Mouse (Mus musculus) MEL (cell line): ENCODE measurements around the gene Snurf. TPM values are rescaled to one million over a fixed set of nuclear protein-coding genes. Genes with fewer than 3 reads are reported as not detected.

Source experiments
- DNase-seq: peaks from one replicate; pipeline ENCODE4 v3.0.0; 2011; ENCODE audit warnings: low read depth, low spot score
- H3K27ac ChIP-seq: 2 replicates; pipeline ENCODE4 v1.5.1; 2012; ENCODE audit warnings: low read depth, mild to moderate bottlenecking, control low read depth, low read length, moderate library complexity; ENCODE audit not compliant: control insufficient read depth
- H3K27me3 ChIP-seq, 2 experiments: fragments of 150-350 bp in 1 of 2; sonication (generic) in 1 of 2; 2 replicates each; pipeline ENCODE4 v1.6.1; 2012; ENCODE audit warnings: low read length in 2 of 2, mild to moderate bottlenecking in 2 of 2, improper control_type of control experiment in 1 of 2, moderate library complexity in 1 of 2; ENCODE audit not compliant: insufficient read depth in 2 of 2, control insufficient read depth in 1 of 2
- H3K36me3 ChIP-seq, 2 experiments: 2 replicates each; pipeline ENCODE4 v1.6.1; 2012 to 2014; ENCODE audit warnings: low read length in 2 of 2, improper control_type of control experiment in 1 of 2, inconsistent platforms in 1 of 2, mild to moderate bottlenecking in 1 of 2; ENCODE audit not compliant: insufficient read depth in 2 of 2, control insufficient read depth in 1 of 2
- H3K4me1 ChIP-seq, 2 experiments: fragments of 150-350 bp in 1 of 2; sonication (generic) in 1 of 2; 2 replicates each; pipeline ENCODE4 v1.6.1; 2012; ENCODE audit warnings: low read length in 2 of 2, improper control_type of control experiment in 1 of 2, mild to moderate bottlenecking in 1 of 2; ENCODE audit not compliant: insufficient read depth in 2 of 2, control insufficient read depth in 1 of 2
- H3K4me3 ChIP-seq, 2 experiments: fragments of 150-350 bp in 1 of 2; sonication (generic) in 1 of 2; 2 replicates each; pipeline ENCODE4 v1.5.1; 2012; ENCODE audit warnings: low read depth in 2 of 2, low read length in 2 of 2, mild to moderate bottlenecking in 2 of 2, moderate library complexity in 2 of 2, control low read depth in 1 of 2, improper control_type of control experiment in 1 of 2; ENCODE audit not compliant: control insufficient read depth in 1 of 2, insufficient read depth in 1 of 2
- H3K79me2 ChIP-seq: 2 replicates; pipeline ENCODE4 v1.6.1; 2012; ENCODE audit warnings: mild to moderate bottlenecking, low read length, moderate library complexity; ENCODE audit not compliant: control insufficient read depth, poor library complexity, insufficient read depth
- H3K9ac ChIP-seq: 2 replicates; pipeline ENCODE4 v1.6.1; 2012; ENCODE audit warnings: low read depth, mild to moderate bottlenecking, control low read depth, low read length, moderate library complexity; ENCODE audit not compliant: control insufficient read depth, poor library complexity, severe bottlenecking
- H3K9me3 ChIP-seq: fragments of 150-350 bp; sonication (generic); replicated peaks from 2 replicates; pipeline ENCODE4 v1.6.1; 2012; ENCODE audit warnings: mild to moderate bottlenecking, low read length, improper control_type of control experiment, moderate library complexity; ENCODE audit not compliant: insufficient read depth
- BHLHE40 ChIP-seq: IDR thresholded peaks from 2 replicates; pipeline ENCODE4 v1.6.1; 2012; ENCODE audit warnings: low read depth, mild to moderate bottlenecking, inconsistent platforms, low read length, improper control_type of control experiment, borderline replicate concordance
- CHD1 ChIP-seq: IDR thresholded peaks from 2 replicates; pipeline ENCODE4 v1.6.1; 2012; ENCODE audit warnings: low read depth, mild to moderate bottlenecking, inconsistent platforms, low read length, improper control_type of control experiment
- E2F4 ChIP-seq: IDR thresholded peaks from 2 replicates; pipeline ENCODE4 v1.6.1; 2011; ENCODE audit warnings: low read depth, low read length, improper control_type of control experiment, borderline replicate concordance
- EP300 ChIP-seq, 2 experiments: IDR thresholded peaks; 2 replicates each; pipeline ENCODE4 v1.6.1; 2011; ENCODE audit warnings: improper control_type of control experiment in 2 of 2, low read length in 2 of 2, low read depth in 1 of 2, mild to moderate bottlenecking in 1 of 2
- GATA1 ChIP-seq: IDR thresholded peaks from 2 replicates; pipeline ENCODE4 v1.6.1; 2011; ENCODE audit warnings: low read depth, low read length, improper control_type of control experiment
- KAT2A ChIP-seq: conservative IDR thresholded peaks from 2 replicates; pipeline ENCODE4 v1.6.1; 2012; ENCODE audit warnings: low read depth, low read length, improper control_type of control experiment, inconsistent platforms
- MAFK ChIP-seq: IDR thresholded peaks from 2 replicates; pipeline ENCODE4 v1.6.1; 2011; ENCODE audit warnings: low read depth, mild to moderate bottlenecking, low read length, improper control_type of control experiment, borderline replicate concordance
- MAZ ChIP-seq: IDR thresholded peaks from 2 replicates; pipeline ENCODE4 v1.6.1; 2012; ENCODE audit warnings: low read depth, mild to moderate bottlenecking, inconsistent platforms, low read length, improper control_type of control experiment
- MEF2A ChIP-seq: IDR thresholded peaks from 2 replicates; pipeline ENCODE4 v1.6.1; 2014; ENCODE audit warnings: low read depth, mild to moderate bottlenecking, inconsistent platforms, low read length, improper control_type of control experiment; ENCODE audit not compliant: poor library complexity, insufficient replicate concordance, severe bottlenecking; ENCODE audit errors: extremely low read depth
- MYB ChIP-seq: IDR thresholded peaks from 2 replicates; pipeline ENCODE4 v1.6.1; 2011; ENCODE audit warnings: mild to moderate bottlenecking, low read depth, low read length, improper control_type of control experiment
- NRF1 ChIP-seq: IDR thresholded peaks from 2 replicates; pipeline ENCODE4 v1.6.1; 2014; ENCODE audit warnings: low read depth, mild to moderate bottlenecking, inconsistent platforms, low read length, improper control_type of control experiment, moderate library complexity; ENCODE audit not compliant: poor library complexity, insufficient read depth, severe bottlenecking
- POLR2AphosphoS5 ChIP-seq: IDR thresholded peaks from 2 replicates; pipeline ENCODE4 v1.6.1; 2012; ENCODE audit warnings: low read depth, borderline replicate concordance, mild to moderate bottlenecking, inconsistent platforms, low read length, moderate library complexity, mixed read lengths
- RAD21 ChIP-seq: IDR thresholded peaks from 2 replicates; pipeline ENCODE4 v1.6.1; 2011; ENCODE audit warnings: mild to moderate bottlenecking, low read depth, low read length, improper control_type of control experiment
- RCOR1 ChIP-seq: IDR thresholded peaks from 2 replicates; pipeline ENCODE4 v1.6.1; 2012; ENCODE audit warnings: low read depth, mild to moderate bottlenecking, inconsistent platforms, low read length, improper control_type of control experiment
- TAL1 ChIP-seq: IDR thresholded peaks from 2 replicates; pipeline ENCODE4 v1.6.1; 2012; ENCODE audit warnings: mild to moderate bottlenecking, inconsistent platforms, low read length, moderate library complexity, mixed read lengths
- TBP ChIP-seq: IDR thresholded peaks from 2 replicates; pipeline ENCODE4 v1.8.0; 2011; ENCODE audit warnings: low read depth, low read length, improper control_type of control experiment
- TCF12 ChIP-seq: IDR thresholded peaks from 2 replicates; pipeline ENCODE4 v1.6.1; 2014; ENCODE audit warnings: low read depth, mild to moderate bottlenecking, inconsistent platforms, low read length, improper control_type of control experiment, moderate library complexity
- UBTF ChIP-seq: IDR thresholded peaks from 2 replicates; pipeline ENCODE4 v1.6.1; 2012; ENCODE audit warnings: low read depth, mild to moderate bottlenecking, inconsistent platforms, low read length, improper control_type of control experiment, moderate library complexity, borderline replicate concordance; ENCODE audit not compliant: insufficient read depth
- USF1 ChIP-seq: IDR thresholded peaks from 2 replicates; pipeline ENCODE4 v1.6.1; 2014; ENCODE audit warnings: low read depth, mild to moderate bottlenecking, inconsistent platforms, low read length, improper control_type of control experiment, moderate library complexity
- ZC3H11A ChIP-seq: IDR thresholded peaks from 2 replicates; pipeline ENCODE4 v1.6.1; 2012; ENCODE audit warnings: low read depth, mild to moderate bottlenecking, inconsistent platforms, low read length, improper control_type of control experiment
- ZNF384 ChIP-seq: IDR thresholded peaks from 2 replicates; pipeline ENCODE4 v1.6.1; 2012; ENCODE audit warnings: low read depth, mild to moderate bottlenecking, inconsistent platforms, low read length, improper control_type of control experiment
- polyA plus RNA-seq, 2 experiments: library from polyadenylated mRNA; stranded (reverse) in 1 of 2; unstranded in 1 of 2; fragments of >175 nt in 1 of 2; fragments of >200 nt in 1 of 2; gene quantifications; 2 replicates each; pipeline versions ENCODE4 v1.2.1 to v1.2.4; 2012; ENCODE audit warnings: low replicate concordance in 2 of 2, low read depth in 1 of 2; ENCODE audit not compliant: insufficient read length in 2 of 2, insufficient read depth in 1 of 2, missing spikeins in 1 of 2
- total RNA-seq: library from RNA; depleted of rRNA; stranded (reverse); fragments of 300-350 nt; gene quantifications from 2 replicates; pipeline ENCODE4 v1.2.3, GENCODE M21; 2012

Snurf gene
- total and polyA plus RNA-seq, 3 experiments: not detected

GRCm38 (mm10) chr7:60003006-60003865 is 1.6 kb downstream of the Snurf start:
- no peaks in the 10 kb centered on the region for H3K27me3 ChIP-seq
- no peak for TF ChIP-seq USF1
- TF ChIP-seq RAD21: no peak
- no peak for TF ChIP-seq MYB
- TF ChIP-seq MAFK: no peak
- no peak for TF ChIP-seq TAL1
- no peak for TF ChIP-seq GATA1
- no peak for TF ChIP-seq KAT2A
- TF ChIP-seq E2F4: no peak
- TF ChIP-seq TBP: no peak
- no peak for TF ChIP-seq NRF1
- TF ChIP-seq, all 39 proteins: peak for 0
- Histone ChIP-seq H3K4me3 (no peak overlapping the region), H3K9me3 (no peaks in the 10 kb centered on the region), H3K4me1 (no peaks in the 10 kb centered on the region), H3K36me3 (no peaks in the 10 kb centered on the region), H3K79me2 (no peaks in the 10 kb centered on the region), H3K27ac (no peak overlapping the region), H3K9ac (no peak overlapping the region)
- DNase-seq: no peak

GRCm38 (mm10) chr7:59978646-59979045 is 26.2 kb downstream of the Snurf start:
- H3K27ac ChIP-seq: no peak overlapping the region
- TF ChIP-seq MAZ (no peak), MEF2A (no peak), BHLHE40 (no peak), RCOR1 (no peak), TBP (no peak), EP300 (IDR thresholded peaks at IDR 0.05; ENCODE audit: low read depth in 1 of 2, low read length in 2 of 2) (no peak), GATA1 (no peak), TCF12 (no peak), ZNF384 (no peak), USF1 (no peak), POLR2AphosphoS5 (no peak), ZC3H11A (no peak), CHD1 (no peak), UBTF (no peak)
- H3K4me3 ChIP-seq: no peak overlapping the region
- no peak overlapping the region for H3K9ac ChIP-seq
- no peaks in the 10 kb centered on the region for H3K27me3 ChIP-seq
- H3K36me3 ChIP-seq: no peaks in the 10 kb centered on the region
- no peaks in the 10 kb centered on the region for H3K4me1 ChIP-seq
- no peaks in the 10 kb centered on the region for H3K79me2 ChIP-seq
- no peak for DNase-seq
- H3K9me3 ChIP-seq: no peaks in the 10 kb centered on the region
